Mouse (Mus musculus): Measurements from ENCODE around the gene Map2k1. TPM values are rescaled to one million over a fixed set of nuclear protein-coding genes. Genes with fewer than 3 reads are reported as not detected.

Map2k1 gene
- polyA plus RNA-seq, 1 experiment, result 0.58 TPM

DNA sequence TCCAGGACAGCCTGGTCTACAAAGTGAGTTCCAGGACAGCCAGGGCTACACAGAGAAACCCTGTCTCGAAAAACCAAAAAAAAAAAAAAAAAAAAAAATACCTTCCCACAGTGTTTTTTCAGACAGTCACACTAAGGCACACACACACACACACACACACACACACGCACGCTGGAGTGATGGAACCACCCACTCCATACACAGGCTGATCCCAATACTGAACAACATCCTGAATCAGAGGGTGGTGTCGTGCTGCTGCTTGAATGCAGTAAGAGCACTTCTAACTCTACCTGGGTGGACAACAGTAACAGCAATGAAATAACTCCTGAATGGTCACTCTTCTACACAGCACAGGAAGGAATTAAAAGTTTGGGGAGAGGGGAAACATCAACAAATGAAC is 32.0 kb downstream of the Map2k1 start:
- Histone ChIP-seq H3K27me3 (ENCODE audit: control insufficient read depth) (no peaks in the 10 kb centered on the region), H3K36me3 (ENCODE audit: control insufficient read depth) (no peaks in the 10 kb centered on the region), H3K4me3 (replicated peaks) (no peak overlapping the region), H3K9me3 (ENCODE audit: control insufficient read depth, low read length) (no peaks in the 10 kb centered on the region), H3K4me1 (ENCODE audit: control insufficient read depth) (no peaks in the 10 kb centered on the region; the same call in 1 of the 2 replicates)
- no peak for TF ChIP-seq GATA1 (IDR thresholded peaks at IDR 0.05; ENCODE audit: low read length)
- no peak for TF ChIP-seq TAL1 (IDR thresholded peaks at IDR 0.05; ENCODE audit: low read length)

DNA sequence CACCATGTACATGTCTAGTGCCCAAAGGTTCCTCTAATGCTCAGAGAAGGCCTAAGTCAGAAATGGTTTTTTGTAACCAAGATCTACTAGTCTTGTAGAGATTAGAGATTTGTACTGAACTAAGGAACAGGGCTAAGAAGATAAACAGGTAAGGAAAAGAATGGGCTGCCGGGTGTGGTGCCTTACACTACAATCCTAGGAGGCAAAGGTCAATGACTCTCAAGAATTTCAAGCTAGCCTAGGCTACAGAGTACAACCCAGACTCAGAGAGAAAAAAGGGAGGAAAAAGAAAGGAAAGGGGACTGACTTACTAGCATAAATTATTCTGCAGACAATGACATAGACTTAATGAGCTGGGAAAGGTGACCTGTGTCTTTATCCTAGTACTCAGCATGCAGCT is 32.8 kb downstream of the Map2k1 start:
- Histone ChIP-seq H3K27me3 (ENCODE audit: control insufficient read depth) (no peaks in the 10 kb centered on the region), H3K36me3 (ENCODE audit: control insufficient read depth) (no peaks in the 10 kb centered on the region), H3K9me3 (ENCODE audit: control insufficient read depth, low read length) (no peaks in the 10 kb centered on the region), H3K4me3 (replicated peaks) (no peak overlapping the region), H3K4me1 (ENCODE audit: control insufficient read depth) (no peaks in the 10 kb centered on the region; the same call in 1 of the 2 replicates)
- TF ChIP-seq GATA1 (IDR thresholded peaks at IDR 0.05; ENCODE audit: low read length) (no peak), TAL1 (IDR thresholded peaks at IDR 0.05; ENCODE audit: low read length) (no peak)

DNA sequence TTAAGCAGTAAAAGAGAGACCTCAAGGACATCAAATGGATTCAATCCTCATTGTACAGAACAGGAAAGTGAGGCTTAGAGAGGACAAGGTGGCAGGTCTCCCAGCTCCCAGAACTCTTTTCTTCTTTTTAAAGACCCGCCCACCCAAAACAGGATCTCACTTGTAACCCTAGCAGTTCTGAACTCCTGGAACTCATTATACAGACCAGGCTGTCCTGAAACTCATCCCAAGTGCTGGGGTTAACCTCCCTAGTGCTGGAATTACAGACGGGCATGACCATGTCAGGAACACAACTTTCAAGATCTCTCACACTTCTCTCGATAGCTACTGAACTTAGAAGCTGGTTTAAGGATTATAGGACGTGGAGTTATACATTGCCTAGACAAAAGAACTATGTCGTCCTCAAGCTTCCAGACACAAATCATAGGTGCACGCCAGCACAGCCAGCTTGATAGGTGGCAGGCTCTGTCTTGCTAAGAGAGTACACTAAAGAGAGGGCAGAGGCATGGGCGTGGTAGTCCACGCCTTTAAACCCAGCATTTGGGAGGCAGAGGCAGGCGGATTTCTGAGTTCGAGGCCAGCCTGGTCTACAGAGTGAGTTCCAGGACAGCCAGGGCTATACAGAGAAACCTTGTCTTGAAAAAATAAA is 33.5 kb downstream of the Map2k1 start:
- no peak for TF ChIP-seq TAL1 (IDR thresholded peaks at IDR 0.05; ENCODE audit: low read length)
- TF ChIP-seq GATA1 (IDR thresholded peaks at IDR 0.05; ENCODE audit: low read length), result no peak
- no peaks in the 10 kb centered on the region for H3K36me3 ChIP-seq (ENCODE audit: control insufficient read depth)
- no peaks in the 10 kb centered on the region for H3K9me3 ChIP-seq (ENCODE audit: control insufficient read depth, low read length)
- no peaks in the 10 kb centered on the region for H3K27me3 ChIP-seq (ENCODE audit: control insufficient read depth)
- no peaks in the 10 kb centered on the region; the same call in 1 of the 2 replicates for H3K4me1 ChIP-seq (ENCODE audit: control insufficient read depth)
- no peak overlapping the region for H3K4me3 ChIP-seq (replicated peaks)

DNA sequence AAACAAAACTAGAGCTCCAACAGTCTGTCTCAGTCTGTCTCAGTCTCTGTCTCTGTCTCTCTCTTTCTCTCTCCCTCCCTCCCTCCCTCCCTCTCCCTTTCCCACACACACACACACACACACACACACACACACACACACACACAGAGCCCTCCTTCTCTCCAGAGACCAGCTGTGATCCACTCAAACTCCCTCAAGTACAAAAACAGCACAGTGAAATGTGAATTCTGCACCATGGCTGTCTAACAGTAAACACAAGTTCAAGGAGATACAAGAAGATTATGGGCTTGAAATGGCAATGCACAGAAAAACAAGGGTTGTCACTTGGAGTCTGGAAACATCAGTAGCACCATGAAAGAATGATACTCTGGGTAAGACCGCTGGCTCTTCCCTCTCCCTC is 34.1 kb downstream of the Map2k1 start:
- no peaks in the 10 kb centered on the region; the same call in 1 of the 2 replicates for H3K4me1 ChIP-seq (ENCODE audit: control insufficient read depth)
- TF ChIP-seq GATA1 (IDR thresholded peaks at IDR 0.05; ENCODE audit: low read length) (no peak), TAL1 (IDR thresholded peaks at IDR 0.05; ENCODE audit: low read length) (no peak)
- no peaks in the 10 kb centered on the region for H3K36me3 ChIP-seq (ENCODE audit: control insufficient read depth)

DNA sequence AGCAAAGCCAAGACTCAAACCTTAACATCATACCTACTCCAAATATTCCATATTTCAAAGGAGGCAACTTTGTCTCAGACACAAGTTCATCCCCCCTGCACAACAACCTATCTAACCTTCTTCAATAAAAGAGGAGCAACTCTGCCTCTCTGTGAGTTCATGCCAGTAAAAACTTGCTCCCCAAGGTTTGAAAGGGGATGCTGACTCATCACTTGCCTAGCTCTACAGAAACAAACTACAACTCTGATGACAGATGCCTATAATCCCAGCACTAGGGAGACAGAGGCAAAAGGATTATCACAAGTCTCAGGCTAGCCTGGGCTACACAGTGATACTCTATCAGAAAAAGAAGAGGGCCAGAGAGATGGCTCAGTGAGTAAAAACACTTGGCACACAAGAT is 35.5 kb downstream of the Map2k1 start:
- Histone ChIP-seq H3K36me3 (ENCODE audit: control insufficient read depth) (no peaks in the 10 kb centered on the region), H3K27me3 (ENCODE audit: control insufficient read depth) (no peaks in the 10 kb centered on the region), H3K4me3 (replicated peaks) (no peak overlapping the region), H3K4me1 (ENCODE audit: control insufficient read depth) (no peaks in the 10 kb centered on the region; the same call in 1 of the 2 replicates), H3K9me3 (ENCODE audit: control insufficient read depth, low read length) (no peaks in the 10 kb centered on the region)
- no peak for TF ChIP-seq TAL1 (IDR thresholded peaks at IDR 0.05; ENCODE audit: low read length)
- no peak for TF ChIP-seq GATA1 (IDR thresholded peaks at IDR 0.05; ENCODE audit: low read length)

More for the DNA sequence above, 34.1 kb downstream of the Map2k1 start:
- no peak overlapping the region for H3K4me3 ChIP-seq (replicated peaks)
- H3K9me3 ChIP-seq (ENCODE audit: control insufficient read depth, low read length), result no peaks in the 10 kb centered on the region
- H3K27me3 ChIP-seq (ENCODE audit: control insufficient read depth), result no peaks in the 10 kb centered on the region

DNA sequence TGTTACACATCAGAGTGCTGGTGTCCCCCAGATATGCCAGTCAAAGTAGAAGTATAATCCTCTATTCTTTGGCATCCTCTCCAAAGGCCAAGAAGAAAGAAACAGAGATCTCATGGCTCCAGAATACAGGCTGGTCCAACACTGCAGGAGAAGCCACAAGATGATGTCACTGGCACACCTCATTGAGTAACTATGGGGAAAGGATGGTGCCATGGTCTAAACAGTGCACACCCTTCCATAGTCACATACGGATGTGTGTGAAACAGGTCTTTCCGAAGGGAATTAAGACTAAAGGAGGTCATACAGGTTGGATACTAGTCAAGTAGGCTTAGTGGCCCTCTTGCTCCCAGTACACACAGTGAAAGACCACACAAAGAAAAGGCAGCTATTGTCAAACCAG is 36.8 kb downstream of the Map2k1 start:
- no peaks in the 10 kb centered on the region for H3K9me3 ChIP-seq (ENCODE audit: control insufficient read depth, low read length)
- peaks cover 3% of the 10 kb centered on the region for H3K36me3 ChIP-seq (ENCODE audit: control insufficient read depth)
- TF ChIP-seq GATA1 (IDR thresholded peaks at IDR 0.05; ENCODE audit: low read length) (no peak), TAL1 (IDR thresholded peaks at IDR 0.05; ENCODE audit: low read length) (no peak)
- no peak overlapping the region for H3K4me3 ChIP-seq (replicated peaks)
- H3K27me3 ChIP-seq (ENCODE audit: control insufficient read depth), result no peaks in the 10 kb centered on the region
- H3K4me1 ChIP-seq (ENCODE audit: control insufficient read depth), result no peaks in the 10 kb centered on the region

DNA sequence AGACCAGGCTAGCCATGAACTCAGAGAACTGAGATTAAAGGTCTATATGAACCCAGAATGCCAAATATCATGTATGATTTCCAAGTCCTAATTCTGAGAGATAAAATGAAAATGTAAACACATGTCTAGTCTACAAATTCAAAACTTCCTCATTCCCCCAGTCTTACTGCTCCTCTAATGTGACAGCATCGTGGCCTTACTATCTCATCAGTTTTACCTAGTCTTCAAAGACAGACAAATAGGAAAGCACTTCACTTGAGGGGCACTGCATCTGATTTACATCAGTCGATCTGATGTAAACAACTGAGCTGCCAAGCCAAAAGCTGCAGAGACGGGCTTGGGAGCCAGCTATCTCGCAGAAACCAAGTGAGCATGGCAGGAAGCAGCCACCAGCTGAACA is 37.3 kb downstream of the Map2k1 start:
- no peaks in the 10 kb centered on the region for H3K27me3 ChIP-seq (ENCODE audit: control insufficient read depth)
- H3K36me3 ChIP-seq (ENCODE audit: control insufficient read depth), result peaks cover 6% of the 10 kb centered on the region
- H3K9me3 ChIP-seq (ENCODE audit: control insufficient read depth, low read length), result no peaks in the 10 kb centered on the region
- H3K4me3 ChIP-seq (replicated peaks), result no peak overlapping the region
- TF ChIP-seq GATA1 (IDR thresholded peaks at IDR 0.05; ENCODE audit: low read length), result no peak
- TF ChIP-seq TAL1 (IDR thresholded peaks at IDR 0.05; ENCODE audit: low read length), result no peak
- H3K4me1 ChIP-seq (ENCODE audit: control insufficient read depth), result no peaks in the 10 kb centered on the region

DNA sequence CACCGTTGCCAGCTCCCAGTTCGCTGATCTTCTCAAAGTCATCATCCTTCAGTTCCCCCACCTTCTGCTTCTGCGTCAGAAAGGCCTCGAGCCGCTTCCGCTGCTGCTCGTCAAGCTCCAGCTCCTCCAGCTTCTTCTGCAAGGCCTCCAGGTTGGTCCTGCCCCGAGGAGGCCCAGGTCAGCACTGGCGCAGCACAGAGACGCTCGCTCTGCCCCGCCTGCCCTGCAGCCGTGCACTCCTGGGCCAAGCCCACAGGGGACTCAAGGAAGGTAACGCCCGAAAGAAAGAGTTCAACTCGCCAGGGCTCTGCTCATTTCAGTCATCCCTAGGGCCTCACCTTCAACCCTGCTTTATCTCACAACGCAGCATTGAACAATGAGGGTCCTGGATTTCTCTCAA is 39.0 kb downstream of the Map2k1 start:
- Histone ChIP-seq H3K4me1 (ENCODE audit: control insufficient read depth) (no peaks in the 10 kb centered on the region), H3K9me3 (ENCODE audit: control insufficient read depth, low read length) (no peaks in the 10 kb centered on the region), H3K36me3 (ENCODE audit: control insufficient read depth) (peaks cover 17% of the 10 kb centered on the region), H3K27me3 (ENCODE audit: control insufficient read depth) (no peaks in the 10 kb centered on the region), H3K4me3 (replicated peaks) (no peak overlapping the region)
- TF ChIP-seq GATA1 (IDR thresholded peaks at IDR 0.05; ENCODE audit: low read length) (no peak), TAL1 (IDR thresholded peaks at IDR 0.05; ENCODE audit: low read length) (no peak)

DNA sequence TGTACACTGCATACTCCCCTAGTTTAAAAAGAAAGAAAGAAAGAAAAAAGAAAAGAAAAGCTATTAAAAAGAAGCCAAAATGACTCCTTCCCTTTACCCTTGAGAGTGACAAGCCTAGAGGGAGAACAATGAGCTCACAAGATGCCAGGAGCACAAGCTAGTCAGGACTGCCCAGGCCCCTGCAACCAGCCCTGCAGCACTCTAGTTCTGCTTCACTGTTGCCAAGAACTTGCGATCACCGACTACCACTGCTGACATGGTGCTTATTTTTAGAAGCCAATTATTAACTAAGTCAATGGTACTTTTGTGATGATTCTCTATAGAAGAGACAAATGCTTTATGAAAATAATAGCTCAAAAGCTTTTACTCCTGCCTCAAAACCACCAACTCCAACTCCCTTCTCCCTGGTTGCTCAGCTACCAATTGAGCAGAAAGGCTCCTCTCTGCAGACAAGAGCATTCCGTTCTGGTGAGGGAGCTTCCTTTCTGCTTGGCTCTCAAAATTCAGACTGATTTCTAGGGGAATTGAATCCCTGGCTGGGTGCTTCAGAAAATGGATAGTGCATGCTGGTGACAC is 45.8 kb downstream of the Map2k1 start:
- peaks cover 29% of the 10 kb centered on the region for H3K36me3 ChIP-seq (ENCODE audit: control insufficient read depth)
- H3K4me1 ChIP-seq (ENCODE audit: control insufficient read depth), result no peaks in the 10 kb centered on the region
- H3K27me3 ChIP-seq (ENCODE audit: control insufficient read depth), result no peaks in the 10 kb centered on the region
- H3K4me3 ChIP-seq (replicated peaks), result no peak overlapping the region
- H3K9me3 ChIP-seq (ENCODE audit: control insufficient read depth, low read length), result no peaks in the 10 kb centered on the region
- TF ChIP-seq TAL1 (IDR thresholded peaks at IDR 0.05; ENCODE audit: low read length) (no peak), GATA1 (IDR thresholded peaks at IDR 0.05; ENCODE audit: low read length) (no peak)
